Mouse (Mus musculus): ENCODE results near the gene Gm11437. TPM values are rescaled to one million over a fixed set of nuclear protein-coding genes. Genes with fewer than 3 reads are reported as not detected.

Gm11437 gene
- total and polyA plus RNA-seq, 2 experiments from 2014 or later = 0.16 TPM; not detected in 1

- WGBS = 97% methylated on average over 2 of the region's 2 CpGs
- DNase-seq (ENCODE audit: low spot score) (no peak), ATAC-seq (ENCODE audit: low FRiP score) (no peak)
- H3K9me3 ChIP-seq (ENCODE audit: low read length) = no peaks in the 10 kb centered on the region
- H3K36me3 ChIP-seq (ENCODE audit: insufficient read depth, low read length) = no peaks in the 10 kb centered on the region
- H3K9ac ChIP-seq (replicated peaks; ENCODE audit: low read length, poor library complexity, severe bottlenecking) = no peak overlapping the region
- peak; percentile 40; the same call in 1 of the 2 replicates for TF ChIP-seq CTCF (IDR thresholded peaks at IDR 0.05)
- no peak overlapping the region for H3K4me3 ChIP-seq (ENCODE audit: low read depth, low read length)
- H3K27me3 ChIP-seq (ENCODE audit: insufficient read depth, low read length) = no peaks in the 10 kb centered on the region
- no peak overlapping the region for H3K27ac ChIP-seq (ENCODE audit: low read depth, low read length)
- peaks cover 3% of the 10 kb centered on the region; the same call in 1 of the 2 replicates for H3K4me1 ChIP-seq (ENCODE audit: insufficient read depth, low read length)
- H3K4me2 ChIP-seq (ENCODE audit: low read depth, low read length, poor library complexity, severe bottlenecking) = no peak overlapping the region
Measured at GRCm38 (mm10) chr11:84134331-84134860, 32.9 kb downstream of the Gm11437 start.

GRCm38 (mm10) chr11:84129799-84130185 lies 37.5 kb downstream of the Gm11437 start:
- peak overlapping the region; percentile 75 for H3K4me2 ChIP-seq (ENCODE audit: low read depth, low read length, poor library complexity, severe bottlenecking)
- ATAC-seq (ENCODE audit: low FRiP score) = peak; percentile 53
- peak overlapping the region; percentile 73 for H3K4me3 ChIP-seq (ENCODE audit: low read depth, low read length)
- DNase-seq (ENCODE audit: low spot score) = peak; percentile 17
- peaks cover 4% of the 10 kb centered on the region; the same call in 1 of the 2 replicates for H3K36me3 ChIP-seq (ENCODE audit: insufficient read depth, low read length)
- peak overlapping the region; percentile 51 for H3K27ac ChIP-seq (ENCODE audit: low read depth, low read length)
- H3K9ac ChIP-seq (replicated peaks; ENCODE audit: low read length, poor library complexity, severe bottlenecking) = peak overlapping the region; percentile 74
- H3K4me1 ChIP-seq (ENCODE audit: insufficient read depth, low read length) = peaks cover 3% of the 10 kb centered on the region; the same call in 1 of the 2 replicates
- 3% methylated on average over 11 of the region's 11 CpGs for WGBS
- no peak for TF ChIP-seq CTCF (IDR thresholded peaks at IDR 0.05)
- H3K9me3 ChIP-seq (ENCODE audit: low read length) = no peaks in the 10 kb centered on the region
- H3K27me3 ChIP-seq (ENCODE audit: insufficient read depth, low read length) = no peaks in the 10 kb centered on the region

GRCm38 (mm10) chr11:84128943-84129798 lies 38.1 kb downstream of the Gm11437 start, which contains the start of the genes Tada2a and Acaca:
TSS of gene Tada2a (minus strand) at chr11:84129600.
TSS of gene Acaca (plus strand) at chr11:84129672.
- Histone ChIP-seq H3K27me3 (ENCODE audit: insufficient read depth, low read length) (no peaks in the 10 kb centered on the region), H3K4me3 (ENCODE audit: low read depth, low read length) (peak within 1 kb of the TSS; percentile 73), H3K4me2 (ENCODE audit: low read depth, low read length, poor library complexity, severe bottlenecking) (peak within 1 kb of the TSS; percentile 75), H3K9me3 (ENCODE audit: low read length) (no peaks in the 10 kb centered on the region), H3K4me1 (ENCODE audit: insufficient read depth, low read length) (peaks cover 3% of the 10 kb centered on the region; the same call in 1 of the 2 replicates), H3K36me3 (ENCODE audit: insufficient read depth, low read length) (peaks cover 9% of the 10 kb centered on the region; the same call in 1 of the 2 replicates), H3K27ac (ENCODE audit: low read depth, low read length) (peak within 1 kb of the TSS; percentile 82), H3K9ac (replicated peaks; ENCODE audit: low read length, poor library complexity, severe bottlenecking) (peak within 1 kb of the TSS; percentile 74)
- under 1% methylated on average over 73 of the region's 83 CpGs for WGBS
- ATAC-seq (ENCODE audit: low FRiP score) = peak; percentile 92
- peak; percentile 90 for DNase-seq (ENCODE audit: low spot score)
- TF ChIP-seq CTCF (IDR thresholded peaks at IDR 0.05) = 0 out of 2 replicates have a peak, but pooled peaks have one; percentile 6

GRCm38 (mm10) chr11:84127977-84128376 lies 39.3 kb downstream of the Gm11437 start:
- WGBS = 80% methylated on average over 4 of the region's 4 CpGs

GRCm38 (mm10) chr11:84121051-84121956 lies 46.0 kb downstream of the Gm11437 start:
- DNase-seq (ENCODE audit: low spot score) = no peak

More at GRCm38 (mm10) chr11:84127977-84128376, 39.3 kb downstream of the Gm11437 start:
- no peak overlapping the region for H3K4me2 ChIP-seq (ENCODE audit: low read depth, low read length, poor library complexity, severe bottlenecking)
- H3K27me3 ChIP-seq (ENCODE audit: insufficient read depth, low read length) = no peaks in the 10 kb centered on the region
- H3K4me3 ChIP-seq (ENCODE audit: low read depth, low read length) = no peak overlapping the region; the same call in 1 of the 2 replicates
- peak; percentile 44 for TF ChIP-seq CTCF (IDR thresholded peaks at IDR 0.05)
- H3K27ac ChIP-seq (ENCODE audit: low read depth, low read length) = no peak overlapping the region
- DNase-seq (ENCODE audit: low spot score) (no peak), ATAC-seq (ENCODE audit: low FRiP score) (no peak)
- no peak overlapping the region for H3K9ac ChIP-seq (replicated peaks; ENCODE audit: low read length, poor library complexity, severe bottlenecking)
- H3K36me3 ChIP-seq (ENCODE audit: insufficient read depth, low read length) = peaks cover 10% of the 10 kb centered on the region; the same call in 1 of the 2 replicates
- no peaks in the 10 kb centered on the region for H3K9me3 ChIP-seq (ENCODE audit: low read length)
- peaks cover 3% of the 10 kb centered on the region; the same call in 1 of the 2 replicates for H3K4me1 ChIP-seq (ENCODE audit: insufficient read depth, low read length)

More at GRCm38 (mm10) chr11:84121051-84121956, 46.0 kb downstream of the Gm11437 start:
- no peak overlapping the region for H3K9ac ChIP-seq (replicated peaks; ENCODE audit: low read length, poor library complexity, severe bottlenecking)
- H3K27me3 ChIP-seq (ENCODE audit: insufficient read depth, low read length) = no peaks in the 10 kb centered on the region
- no peaks in the 10 kb centered on the region for H3K4me1 ChIP-seq (ENCODE audit: insufficient read depth, low read length)
- no peak overlapping the region for H3K4me2 ChIP-seq (ENCODE audit: low read depth, low read length, poor library complexity, severe bottlenecking)
- WGBS = 72% methylated on average over 12 of the region's 12 CpGs
- H3K9me3 ChIP-seq (ENCODE audit: low read length) = no peaks in the 10 kb centered on the region
- no peak overlapping the region for H3K4me3 ChIP-seq (ENCODE audit: low read depth, low read length)
- TF ChIP-seq CTCF (IDR thresholded peaks at IDR 0.05) = no peak
- peaks cover 25% of the 10 kb centered on the region for H3K36me3 ChIP-seq (ENCODE audit: insufficient read depth, low read length)
- no peak for ATAC-seq (ENCODE audit: low FRiP score)
- no peak overlapping the region for H3K27ac ChIP-seq (ENCODE audit: low read depth, low read length)
